Mouse (Mus musculus) adrenal gland, postnatal 4 days (tissue): ENCODE measurements around the gene H3f3a. TPM values are rescaled to one million over a fixed set of nuclear protein-coding genes. Genes with fewer than 3 reads are reported as not detected.

Experiments used
- DNase-seq, 2 experiments: peaks; one replicate each; pipeline ENCODE4 v3.0.0; 2021 to 2022; ENCODE audit warnings: low spot score in 2 of 2, mixed read lengths in 2 of 2
- total RNA-seq, 2 experiments: library from RNA; stranded (reverse); gene quantifications; 2 replicates each; pipeline ENCODE4 v1.2.3; 2021

H3f3a gene
- total RNA-seq, 2 experiments from 2014 or later: 1,038 to 1,039 TPM

- DNase-seq: no peak
Measured at GRCm38 (mm10) chr1:180824721-180825120, 11.0 kb upstream of the H3f3a start.

- DNase-seq: no peak
Measured at GRCm38 (mm10) chr1:180823716-180824115, 10.0 kb upstream of the H3f3a start.

- DNase-seq: no peak
Measured at GRCm38 (mm10) chr1:180822276-180822675, 8.5 kb upstream of the H3f3a start.

GRCm38 (mm10) chr1:180821101-180821500 is 7.4 kb upstream of the H3f3a start:
- no peak for DNase-seq

- DNase-seq: no peak
Measured at GRCm38 (mm10) chr1:180818000-180818399, 4.3 kb upstream of the H3f3a start.

GRCm38 (mm10) chr1:180815371-180816024 is 1.8 kb upstream of the H3f3a start:
- DNase-seq: no peak

- peak; percentile 89 to 93 for DNase-seq
Measured at GRCm38 (mm10) chr1:180813409-180813884, 296 bp downstream of the H3f3a start.

GRCm38 (mm10) chr1:180812463-180813408 is 1.0 kb downstream of the H3f3a start:
- DNase-seq: peak; percentile 30 to 41

- no peak for DNase-seq
Measured at GRCm38 (mm10) chr1:180811596-180812462, 1.9 kb downstream of the H3f3a start.

GRCm38 (mm10) chr1:180810976-180811375 is 2.8 kb downstream of the H3f3a start:
- DNase-seq: no peak

- DNase-seq: no peak
Measured at GRCm38 (mm10) chr1:180808831-180809230, 4.9 kb downstream of the H3f3a start.

GRCm38 (mm10) chr1:180803881-180804280 is 9.9 kb downstream of the H3f3a start:
- DNase-seq: no peak

GRCm38 (mm10) chr1:180801466-180801994 is 12.2 kb downstream of the H3f3a start:
- DNase-seq: no peak

- no peak for DNase-seq
Measured at GRCm38 (mm10) chr1:180800814-180801213, 12.9 kb downstream of the H3f3a start.

- DNase-seq: no peak
Measured at GRCm38 (mm10) chr1:180800022-180800421, 13.7 kb downstream of the H3f3a start.

GRCm38 (mm10) chr1:180799253-180799652 is 14.5 kb downstream of the H3f3a start:
- DNase-seq: no peak

- DNase-seq: no peak
Measured at GRCm38 (mm10) chr1:180798660-180799059, 15.1 kb downstream of the H3f3a start.

- DNase-seq: no peak
Measured at GRCm38 (mm10) chr1:180794170-180794569, 19.6 kb downstream of the H3f3a start.

GRCm38 (mm10) chr1:180793445-180794117 is 20.2 kb downstream of the H3f3a start:
- no peak for DNase-seq

- DNase-seq: no peak
Measured at GRCm38 (mm10) chr1:180792814-180793213, 20.9 kb downstream of the H3f3a start.
